Mouse (Mus musculus) olfactory bulb, adult 2 months (tissue): ENCODE data around the gene Hyal1.

Experiments
- CTCF ChIP-seq: fragments of 200-500 bp; IDR thresholded peaks from 2 replicates; pipeline ENCODE4 v1.5.1; 2012; ENCODE audit warnings: low read depth, mild to moderate bottlenecking, low read length, moderate library complexity; ENCODE audit not compliant: insufficient read depth
- POLR2A ChIP-seq: fragments of 200-500 bp; IDR thresholded peaks from 2 replicates; pipeline ENCODE4 v1.6.1; 2012; ENCODE audit warnings: mild to moderate bottlenecking, low read depth, low read length, moderate library complexity; ENCODE audit not compliant: insufficient read depth

DNA sequence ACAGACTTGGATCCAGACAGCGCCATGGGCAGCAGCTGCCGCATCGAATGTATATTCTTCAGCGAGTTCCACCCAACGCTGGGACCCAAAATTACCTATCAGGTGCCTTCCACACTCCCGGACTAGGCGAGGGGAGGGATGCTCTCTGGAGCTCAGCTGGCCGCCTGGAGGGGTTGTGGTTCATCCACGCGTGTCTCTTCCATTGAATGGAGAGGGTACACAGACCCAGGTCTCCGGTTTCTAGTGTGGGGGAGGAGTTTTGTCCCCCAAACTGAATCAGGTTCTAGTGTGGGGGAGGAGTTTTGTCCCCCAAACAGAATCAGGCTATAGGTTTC, 34.4 kb upstream of the Hyal1 start:
- TF ChIP-seq POLR2A (no peak), CTCF (no peak)
